Mouse (Mus musculus) hindbrain, embryonic 12.5 days (tissue): Measurements from ENCODE around the gene Slc39a2. TPM values are rescaled to one million over a fixed set of nuclear protein-coding genes. Genes with fewer than 3 reads are reported as not detected.
"Not testable (repeated sequence)": the region's sequence is repeated elsewhere in the genome, so short reads cannot be mapped to it uniquely, and the experiment has no call there.

Source experiments
- ATAC-seq: fragments of 200-750 bp; cut with Nextera tagmentation; 2 replicates; pipeline ENCODE4 v1.8.0; 2017; ENCODE audit warnings: moderate TSS enrichment; ENCODE audit not compliant: low FRiP score
- H3K27ac ChIP-seq: fragments of 300-500 bp; sonication (generic); 2 replicates; pipeline ENCODE4 v1.5.1; 2016; ENCODE audit warnings: mild to moderate bottlenecking
- H3K27me3 ChIP-seq: fragments of 300-500 bp; sonication (generic); 2 replicates; pipeline ENCODE4 v1.6.1; 2016; ENCODE audit warnings: mild to moderate bottlenecking
- H3K36me3 ChIP-seq: fragments of 300-500 bp; sonication (generic); 2 replicates; pipeline ENCODE4 v1.6.1; 2016; ENCODE audit warnings: mild to moderate bottlenecking
- H3K4me1 ChIP-seq: fragments of 300-500 bp; sonication (generic); 2 replicates; pipeline ENCODE4 v1.6.1; 2016
- H3K4me2 ChIP-seq: fragments of 300-500 bp; sonication (generic); replicated peaks from 2 replicates; pipeline ENCODE4 v1.6.1; 2016; ENCODE audit warnings: mild to moderate bottlenecking
- H3K4me3 ChIP-seq: fragments of 300-500 bp; sonication (generic); 2 replicates; pipeline ENCODE4 v1.5.1; 2016; ENCODE audit warnings: mild to moderate bottlenecking
- H3K9ac ChIP-seq: fragments of 300-500 bp; sonication (generic); 2 replicates; pipeline ENCODE4 v1.6.1; 2016; ENCODE audit warnings: mild to moderate bottlenecking, moderate library complexity
- H3K9me3 ChIP-seq: fragments of 300-500 bp; sonication (generic); replicated peaks from 2 replicates; pipeline ENCODE4 v1.6.1; 2016; ENCODE audit warnings: mild to moderate bottlenecking
- WGBS: fragments of 180-500 bp; shearing (Covaris S2); methylation state at CpG from one replicate; pipeline ENCODE4 v1.1.7; 2016; 5-methylcytosine and 5-hydroxymethylcytosine counted together
- polyA plus RNA-seq: library from polyadenylated mRNA; unstranded; fragments of >200 nt; fragmentation: Nextera tagmentation; extraction: Ambion mirVana; gene quantifications from 2 replicates; pipeline ENCODE4 v1.2.1, GENCODE M21; 2016

The Slc39a2 gene
- 0.89 and 1.4 TPM in 2 replicates for polyA plus RNA-seq

DNA sequence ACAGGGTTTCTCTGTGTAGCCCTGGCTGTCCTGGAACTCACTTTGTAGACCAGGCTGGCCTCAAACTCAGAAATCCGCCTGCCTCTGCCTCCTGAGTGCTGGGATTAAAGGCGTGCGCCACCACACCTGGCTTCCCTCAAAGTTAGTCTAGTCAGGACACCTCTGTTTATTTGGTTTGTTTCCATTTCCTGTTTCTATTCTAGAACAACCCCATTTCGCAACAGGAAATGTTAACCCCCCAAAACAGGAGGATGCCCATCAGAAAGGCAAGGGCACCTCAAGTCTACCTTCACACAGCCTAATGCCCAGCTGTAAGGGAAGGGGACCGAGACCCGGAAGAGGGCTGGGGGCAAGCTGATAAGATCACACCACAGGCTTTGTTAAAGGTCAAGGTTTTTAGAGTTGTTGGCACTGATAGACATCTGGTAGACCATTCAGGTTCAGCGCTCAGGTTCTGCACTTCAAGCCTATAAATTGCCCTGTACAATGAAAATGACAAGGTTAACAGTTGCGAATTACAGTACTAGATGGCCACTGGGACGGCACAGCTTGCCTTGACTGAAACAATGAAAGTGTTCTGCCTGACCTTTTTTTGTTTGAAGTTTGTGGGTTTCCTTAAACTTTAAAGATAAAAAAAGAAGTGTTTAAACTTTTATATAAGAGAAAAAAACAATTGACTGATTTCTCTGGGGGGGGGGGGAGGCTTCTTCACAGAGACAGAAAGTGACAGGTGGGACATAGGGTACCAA is at the start of gene Slc39a2:
TSS of gene Slc39a2 (plus strand) at position 699 of the 749 bp plus-strand sequence.
- no peaks in the 10 kb centered on the region for H3K27me3 ChIP-seq
- ATAC-seq = no peak
- no peak within 1 kb of the TSS for H3K4me3 ChIP-seq
- WGBS = 93% methylated on average over 9 of the region's 9 CpGs
- no peak within 1 kb of the TSS for H3K27ac ChIP-seq
- H3K9me3 ChIP-seq = no peaks in the 10 kb centered on the region
- no peak within 1 kb of the TSS for H3K4me2 ChIP-seq
- no peaks in the 10 kb centered on the region for H3K4me1 ChIP-seq
- H3K36me3 ChIP-seq = peaks cover 63% of the 10 kb centered on the region
- H3K9ac ChIP-seq = no peak within 1 kb of the TSS

DNA sequence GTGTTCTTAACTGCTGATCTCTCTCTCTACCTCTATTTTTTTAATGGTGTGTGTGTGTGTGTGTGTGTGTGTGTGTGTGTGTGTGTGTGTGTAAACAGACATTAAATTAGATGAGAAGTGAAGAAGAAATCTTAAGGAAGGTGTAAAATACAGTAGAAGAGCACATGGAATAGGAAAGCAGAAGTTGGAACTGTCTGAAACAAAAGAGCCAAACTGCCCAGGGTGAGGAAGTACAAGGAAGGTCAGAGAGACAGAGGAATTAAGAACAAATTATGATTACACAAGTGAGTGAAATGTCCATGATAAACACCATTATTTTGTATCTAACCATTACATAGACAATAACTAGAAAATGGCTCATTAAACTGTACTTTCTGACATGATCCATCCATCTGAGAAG is 48.8 kb upstream of the Slc39a2 start:
- no peak overlapping the region for H3K4me3 ChIP-seq
- no peaks in the 10 kb centered on the region for H3K4me1 ChIP-seq
- no peaks in the 10 kb centered on the region for H3K9me3 ChIP-seq
- H3K27me3 ChIP-seq = no peaks in the 10 kb centered on the region
- no peak overlapping the region for H3K27ac ChIP-seq
- no peak overlapping the region for H3K4me2 ChIP-seq
- no peak for ATAC-seq
- no peak overlapping the region for H3K9ac ChIP-seq
- H3K36me3 ChIP-seq = no peaks in the 10 kb centered on the region

- 64% methylated on average over 3 of the region's 3 CpGs for WGBS
- Histone ChIP-seq H3K27ac (no peak overlapping the region), H3K4me1 (no peaks in the 10 kb centered on the region), H3K9me3 (no peaks in the 10 kb centered on the region), H3K4me3 (no peak overlapping the region), H3K27me3 (no peaks in the 10 kb centered on the region), H3K36me3 (no peaks in the 10 kb centered on the region), H3K4me2 (no peak overlapping the region), H3K9ac (no peak overlapping the region)
- ATAC-seq = no peak
These were observed 46.1 kb upstream of the Slc39a2 start for GRCm38 (mm10) chr14:51846566-51846965.

GRCm38 (mm10) chr14:51851006-51851405 is 41.7 kb upstream of the Slc39a2 start:
- H3K9ac ChIP-seq, ATAC-seq: not testable (repeated sequence)

GRCm38 (mm10) chr14:51853399-51853798 is 39.3 kb upstream of the Slc39a2 start, which contains the start of gene Ear6:
Gene Ear6 (plus strand): TSS chr14:51853699.
- Histone ChIP-seq H3K9ac (no peak within 1 kb of the TSS), H3K36me3 (no peaks in the 10 kb centered on the region), H3K4me3 (no peak within 1 kb of the TSS), H3K4me1 (no peaks in the 10 kb centered on the region), H3K9me3 (no peaks in the 10 kb centered on the region), H3K27ac (no peak within 1 kb of the TSS), H3K27me3 (no peaks in the 10 kb centered on the region), H3K4me2 (no peak within 1 kb of the TSS)
- no peak for ATAC-seq

More at GRCm38 (mm10) chr14:51851006-51851405, 41.7 kb upstream of the Slc39a2 start:
- H3K4me3 ChIP-seq, H3K4me2 ChIP-seq, H3K27me3 ChIP-seq, H3K36me3 ChIP-seq, H3K27ac ChIP-seq, H3K9me3 ChIP-seq, H3K4me1 ChIP-seq: not testable (repeated sequence)
- 48% methylated on average over 3 of the region's 3 CpGs for WGBS

DNA sequence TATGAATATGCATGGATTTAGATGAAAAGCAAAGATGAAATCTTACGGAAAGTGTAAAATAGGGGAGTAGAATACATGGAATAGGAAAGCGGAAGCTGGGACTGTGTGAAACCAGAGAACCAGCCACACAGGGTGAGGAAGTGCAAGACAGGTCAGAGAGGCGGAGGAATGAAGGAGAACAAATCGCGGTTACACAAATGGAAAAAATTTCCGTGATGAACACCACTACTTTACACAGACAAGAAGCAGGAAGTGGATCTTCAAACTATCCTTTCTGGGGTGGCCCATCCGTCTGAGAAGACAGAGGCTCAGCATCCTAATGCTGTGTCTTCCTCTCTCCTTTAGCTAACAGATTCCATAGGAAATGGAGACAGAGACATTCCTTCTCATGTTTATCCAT is 37.4 kb upstream of the Slc39a2 start:
- not testable (repeated sequence) for H3K4me1 ChIP-seq, H3K4me3 ChIP-seq, H3K9me3 ChIP-seq, H3K9ac ChIP-seq, ATAC-seq, H3K36me3 ChIP-seq, H3K27ac ChIP-seq, H3K27me3 ChIP-seq, H3K4me2 ChIP-seq
- WGBS = 85% methylated on average over 7 of the region's 7 CpGs

DNA sequence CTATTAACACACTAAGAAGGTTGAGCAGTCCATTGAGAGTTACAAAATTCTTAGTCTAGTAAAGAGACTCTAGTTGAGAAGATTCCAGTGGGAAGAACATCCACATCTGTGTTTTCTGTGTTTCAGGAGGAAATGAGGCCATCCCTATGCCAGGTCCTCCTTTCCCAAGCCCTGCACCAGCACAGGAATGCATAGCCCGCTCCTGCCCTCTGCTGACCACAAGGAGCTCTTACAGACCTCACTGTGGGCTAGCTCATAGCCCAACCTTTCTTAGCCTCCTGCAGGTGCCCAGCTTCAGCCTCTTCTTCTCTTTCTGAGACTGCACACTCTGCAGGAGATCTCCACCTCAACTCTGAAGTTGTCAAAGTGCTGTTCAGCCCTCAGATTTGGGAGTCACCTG is 29.1 kb upstream of the Slc39a2 start:
- not testable (repeated sequence) for H3K27me3 ChIP-seq, H3K4me2 ChIP-seq, H3K27ac ChIP-seq, H3K36me3 ChIP-seq, H3K9ac ChIP-seq, H3K9me3 ChIP-seq, ATAC-seq, H3K4me1 ChIP-seq, H3K4me3 ChIP-seq
- WGBS = 12% methylated on average over 1 of the region's 1 CpGs

- no peaks in the 10 kb centered on the region for H3K9me3 ChIP-seq
- H3K4me1 ChIP-seq = no peaks in the 10 kb centered on the region
- no peak for ATAC-seq
- no peak overlapping the region for H3K4me2 ChIP-seq
- no peaks in the 10 kb centered on the region for H3K36me3 ChIP-seq
- no peak overlapping the region for H3K9ac ChIP-seq
- no peaks in the 10 kb centered on the region for H3K27me3 ChIP-seq
- H3K27ac ChIP-seq = no peak overlapping the region
- H3K4me3 ChIP-seq = no peak overlapping the region
- WGBS = 79% methylated on average over 2 of the region's 2 CpGs
These were observed 21.9 kb upstream of the Slc39a2 start for GRCm38 (mm10) chr14:51870756-51871155.

- WGBS = 82% methylated on average over 9 of the region's 9 CpGs
- Histone ChIP-seq H3K4me3 (no peak overlapping the region), H3K27ac (no peak overlapping the region), H3K36me3 (no peaks in the 10 kb centered on the region), H3K9ac (no peak overlapping the region), H3K9me3 (no peaks in the 10 kb centered on the region), H3K4me2 (no peak overlapping the region), H3K4me1 (no peaks in the 10 kb centered on the region), H3K27me3 (no peaks in the 10 kb centered on the region)
- ATAC-seq = no peak
These were observed 20.9 kb upstream of the Slc39a2 start for GRCm38 (mm10) chr14:51871741-51872140.

DNA sequence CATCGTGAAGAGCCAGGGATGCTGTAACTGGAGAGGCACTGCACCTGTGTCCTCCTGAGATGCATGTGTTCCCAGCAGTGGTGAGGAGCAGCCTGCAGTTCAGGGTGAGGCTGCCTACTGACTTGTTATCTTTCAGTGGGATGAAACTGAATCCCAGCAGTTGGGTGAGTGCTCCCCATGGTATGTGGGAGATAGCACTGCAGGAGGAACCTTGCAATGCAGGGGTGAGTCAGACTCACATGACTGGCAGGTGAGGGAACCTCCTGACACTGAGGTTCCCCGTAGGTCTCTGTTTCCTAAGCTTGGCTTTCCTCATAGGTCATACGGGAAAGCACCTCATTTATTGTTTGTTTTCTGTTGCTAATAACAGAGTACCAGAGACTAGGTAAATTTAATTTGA is 15.2 kb upstream of the Slc39a2 start:
- H3K4me1 ChIP-seq = no peaks in the 10 kb centered on the region
- H3K4me2 ChIP-seq = no peak overlapping the region
- no peaks in the 10 kb centered on the region for H3K36me3 ChIP-seq
- ATAC-seq = no peak
- WGBS = 83% methylated on average over 3 of the region's 3 CpGs
- no peak overlapping the region for H3K4me3 ChIP-seq
- no peak overlapping the region for H3K9ac ChIP-seq
- H3K27me3 ChIP-seq = no peaks in the 10 kb centered on the region
- H3K27ac ChIP-seq = no peak overlapping the region
- H3K9me3 ChIP-seq = no peaks in the 10 kb centered on the region

DNA sequence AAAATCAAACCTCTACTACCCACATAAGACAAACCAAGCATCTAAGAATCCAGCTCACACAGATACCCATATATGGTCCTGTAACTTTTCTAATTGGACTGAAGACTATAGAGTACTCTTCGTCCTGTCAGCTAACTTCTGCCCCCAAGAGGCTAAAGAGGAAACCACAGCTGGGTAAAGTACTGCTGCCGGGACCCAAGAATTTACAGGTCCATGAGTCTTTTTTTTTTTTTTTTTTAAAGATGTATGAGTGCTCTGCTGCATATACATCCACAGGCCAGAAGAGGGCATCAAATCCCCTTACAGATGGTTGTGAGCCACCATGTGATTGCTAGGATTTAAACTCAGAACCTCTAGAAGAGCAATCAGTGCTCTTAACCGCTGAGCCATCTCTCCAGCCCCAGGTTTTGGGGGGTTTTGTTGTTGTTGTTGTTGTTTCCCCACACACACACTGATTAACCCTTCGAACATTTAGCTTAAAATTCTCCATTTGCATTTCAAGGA is 9.1 kb upstream of the Slc39a2 start:
- peak overlapping the region; percentile 85; the same call in 1 of the 2 replicates for H3K27ac ChIP-seq
- WGBS = 2% methylated on average over 4 of the region's 4 CpGs
- ATAC-seq = peak; percentile 39

GRCm38 (mm10) chr14:51884031-51884544 is 8.6 kb upstream of the Slc39a2 start:
- ATAC-seq = peak; percentile 58
- Histone ChIP-seq H3K4me1 (peaks cover 15% of the 10 kb centered on the region), H3K4me3 (peak overlapping the region; percentile 61), H3K9me3 (no peaks in the 10 kb centered on the region), H3K27me3 (no peaks in the 10 kb centered on the region), H3K27ac (peak overlapping the region; percentile 85), H3K9ac (peak overlapping the region; percentile 60), H3K36me3 (peaks cover 26% of the 10 kb centered on the region), H3K4me2 (peak overlapping the region; percentile 82)
- WGBS = 2% methylated on average over 11 of the region's 14 CpGs

More for the DNA sequence above, 9.1 kb upstream of the Slc39a2 start:
- Histone ChIP-seq H3K9me3 (no peaks in the 10 kb centered on the region), H3K4me1 (peaks cover 15% of the 10 kb centered on the region), H3K4me2 (peak overlapping the region; percentile 82), H3K4me3 (peak overlapping the region; percentile 61), H3K36me3 (peaks cover 21% of the 10 kb centered on the region), H3K27me3 (no peaks in the 10 kb centered on the region), H3K9ac (peak overlapping the region; percentile 60; the same call in 1 of the 2 replicates)
